Mouse (Mus musculus) heart, adult 18-20 months (tissue): ENCODE results near the gene Grik2. TPM values are rescaled to one million over a fixed set of nuclear protein-coding genes. Genes with fewer than 3 reads are reported as not detected.
"Not testable (repeated sequence)": the region's sequence is repeated elsewhere in the genome, so short reads cannot be mapped to it uniquely, and the experiment has no call there.

Experiments
- DNase-seq, 2 experiments: peaks; one replicate each; pipeline ENCODE4 v3.0.0; 2021 to 2022; ENCODE audit warnings: mixed read lengths in 1 of 2
- total RNA-seq, 2 experiments: library from RNA; stranded (reverse); gene quantifications; 2 replicates each; pipeline ENCODE4 v1.2.3; 2021

Gene Grik2
- total RNA-seq, 2 experiments from 2014 or later = 0.37 to 0.95 TPM

DNA sequence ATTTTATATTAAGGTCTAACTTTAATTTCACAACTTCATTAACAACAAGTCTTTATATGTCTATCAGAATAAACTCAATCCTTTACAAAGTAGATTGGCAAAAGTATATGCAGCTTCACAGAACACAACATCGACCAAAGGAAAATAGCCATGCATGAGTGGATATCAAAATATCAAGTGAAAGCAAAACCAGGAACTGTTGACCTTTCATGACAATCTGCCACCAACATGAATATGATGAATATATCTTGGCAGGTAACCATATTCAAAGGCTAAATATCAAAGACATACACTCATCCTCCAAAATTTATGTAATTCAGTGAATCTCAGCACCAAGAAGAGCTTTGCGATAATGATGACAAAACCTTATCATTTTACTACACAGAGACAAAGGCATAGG is 141.4 kb downstream of the Grik2 start:
- no peak for DNase-seq

DNA sequence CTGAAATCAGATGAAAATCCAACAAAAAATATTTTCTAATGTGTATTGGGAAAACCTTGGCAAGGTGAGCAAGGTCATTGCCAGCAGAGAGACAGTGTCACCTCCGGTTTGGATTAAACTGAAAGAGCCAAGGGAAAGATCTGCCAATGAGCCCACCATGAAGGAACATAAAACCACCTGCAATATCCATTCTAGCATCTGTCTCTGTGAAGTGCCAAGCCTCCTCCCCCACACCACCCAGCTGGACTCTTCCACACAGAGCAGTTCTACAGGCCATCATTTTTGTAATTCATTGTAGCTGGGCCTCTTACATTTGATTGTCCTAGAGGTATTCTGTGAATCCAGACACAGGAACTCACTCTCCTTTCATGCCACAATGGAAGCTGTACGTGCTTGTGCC is 148.7 kb downstream of the Grik2 start:
- DNase-seq = no peak

DNA sequence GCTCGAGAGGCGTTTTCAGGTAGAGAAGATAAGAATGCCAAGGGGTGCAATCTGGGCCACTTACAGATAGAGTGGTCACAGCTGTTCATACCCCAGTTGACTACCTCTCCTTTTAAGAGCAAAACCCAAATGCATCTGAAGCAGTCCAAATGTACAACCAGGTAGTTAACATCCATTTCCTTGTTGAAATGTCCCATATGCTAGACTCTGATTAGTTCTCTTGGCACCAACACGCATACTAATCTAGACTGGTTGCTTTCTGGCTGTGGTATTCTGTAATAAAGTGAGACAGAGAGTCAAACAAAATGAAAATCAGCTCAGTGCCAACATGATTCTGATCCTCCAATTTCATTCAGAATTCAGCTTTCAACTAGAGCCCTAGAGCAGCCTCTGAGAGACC is 164.6 kb downstream of the Grik2 start:
- no peak for DNase-seq

DNA sequence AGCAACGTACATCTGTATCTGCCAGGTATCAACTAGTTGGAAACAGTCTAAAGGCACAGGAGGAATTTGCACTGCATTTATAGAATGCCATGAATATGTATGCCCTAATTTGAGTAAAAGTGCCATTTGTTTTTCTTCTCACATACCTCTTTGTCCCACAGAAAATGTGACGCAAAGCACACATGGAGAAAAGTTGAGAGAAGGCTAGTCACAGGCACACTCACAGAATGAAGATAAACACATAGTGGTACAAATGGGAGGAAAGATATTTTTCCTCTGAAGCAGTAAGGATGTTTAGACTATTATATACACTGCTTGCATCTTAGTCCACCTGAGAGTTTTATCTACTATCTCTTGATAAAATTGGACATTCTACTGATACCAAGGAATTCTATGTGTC is 190.9 kb downstream of the Grik2 start:
- DNase-seq = no peak

DNA sequence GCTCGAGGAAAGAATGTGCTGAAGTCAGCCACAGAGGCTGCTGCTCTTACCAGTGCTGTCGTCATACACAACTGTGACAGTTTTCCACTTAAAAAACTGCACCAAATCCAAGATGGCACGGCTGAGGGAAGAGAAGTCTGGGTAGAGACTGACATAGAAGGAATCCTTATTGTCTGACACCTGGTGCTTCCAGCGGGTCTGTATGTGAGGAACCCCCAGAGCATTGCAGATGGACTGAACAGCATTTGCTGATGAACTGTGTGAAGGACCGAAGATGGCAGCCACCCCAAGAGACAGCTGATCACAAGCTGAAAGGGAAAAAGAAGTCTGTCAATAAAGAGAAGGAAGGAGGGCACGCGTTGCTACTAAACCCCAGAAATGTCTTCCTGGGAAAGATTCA is 215.1 kb downstream of the Grik2 start:
- no peak for DNase-seq

DNA sequence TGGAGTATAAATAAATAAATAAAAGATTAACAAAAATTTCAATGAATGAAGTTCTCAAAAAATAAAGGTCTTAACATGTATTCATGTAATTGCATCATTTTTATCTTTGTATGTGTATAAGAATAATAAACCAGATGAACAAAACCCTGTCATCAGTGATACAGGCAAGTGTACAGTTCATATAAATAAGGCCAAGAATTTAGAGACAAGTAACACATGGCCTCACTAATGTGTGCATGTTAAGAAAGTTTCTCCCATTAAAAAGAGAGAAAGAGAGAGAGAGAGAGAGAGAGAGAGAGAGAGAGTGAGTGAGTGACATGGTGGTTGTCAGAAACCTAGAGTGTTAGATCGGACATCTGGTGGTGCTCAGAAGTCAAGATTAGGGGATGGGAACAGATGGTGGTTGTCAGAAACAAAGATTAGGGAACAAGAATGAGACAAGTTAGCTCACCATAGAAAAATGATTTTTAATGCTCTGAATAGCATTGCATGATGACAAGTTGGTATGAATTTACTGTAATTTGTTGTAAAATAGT is 228.6 kb downstream of the Grik2 start:
- no peak for DNase-seq

DNA sequence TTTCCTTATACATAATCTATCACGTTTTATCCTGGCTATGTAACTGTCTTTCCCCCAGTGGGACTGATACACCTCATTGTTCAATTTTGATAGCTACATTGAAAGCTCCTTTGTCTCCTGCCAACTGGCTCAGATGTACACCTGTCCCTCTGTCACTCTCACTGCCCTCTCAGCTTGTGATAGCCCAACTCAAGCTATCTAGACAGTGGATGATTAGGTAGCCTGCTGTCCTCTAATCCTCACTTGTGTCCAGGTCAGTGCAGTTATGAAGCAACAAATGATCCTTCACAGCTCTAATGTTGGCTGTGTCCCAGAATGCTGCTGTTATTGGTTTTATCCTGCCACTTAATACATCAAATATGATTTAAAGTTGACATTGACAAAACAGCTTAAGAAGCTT is 246.3 kb downstream of the Grik2 start:
- no peak for DNase-seq

DNA sequence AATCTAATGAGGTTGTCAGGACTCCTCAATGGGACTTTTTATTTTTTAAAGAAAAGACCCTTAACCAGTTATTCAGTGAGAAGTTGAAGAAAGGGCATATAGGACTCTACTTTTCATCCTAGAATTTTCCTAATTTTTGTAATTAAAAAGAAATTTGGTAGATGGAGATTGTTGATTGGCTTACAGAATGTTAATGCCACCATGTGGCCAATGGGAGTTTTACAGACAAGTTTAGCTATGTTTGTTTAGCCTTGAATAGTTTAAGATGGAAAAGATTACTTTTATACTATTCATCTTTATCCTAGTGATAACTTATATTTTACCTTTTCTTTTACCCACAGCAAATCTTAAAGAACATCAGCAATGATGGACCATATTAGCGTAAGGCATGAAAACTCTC is 268.8 kb downstream of the Grik2 start:
- no peak for DNase-seq

DNA sequence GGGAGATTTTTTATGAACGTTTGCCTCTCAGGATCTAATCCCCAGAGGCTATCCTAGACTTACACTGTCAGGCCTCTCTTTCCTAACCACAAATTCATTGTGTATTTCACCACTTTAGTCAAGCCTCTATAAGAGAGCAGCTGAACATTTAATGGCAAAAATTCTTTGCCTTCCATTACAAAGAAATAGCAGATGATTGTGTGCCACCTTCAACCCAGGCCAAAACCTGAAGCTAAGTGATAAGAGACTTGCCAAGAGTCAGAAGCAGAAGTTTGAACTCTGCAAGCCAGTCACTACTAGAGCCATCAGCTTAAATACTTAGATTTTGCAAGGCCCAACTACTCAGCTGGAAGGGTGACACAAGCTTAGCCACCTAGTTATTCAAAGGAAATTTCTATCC is 287.9 kb downstream of the Grik2 start:
- no peak for DNase-seq

DNA sequence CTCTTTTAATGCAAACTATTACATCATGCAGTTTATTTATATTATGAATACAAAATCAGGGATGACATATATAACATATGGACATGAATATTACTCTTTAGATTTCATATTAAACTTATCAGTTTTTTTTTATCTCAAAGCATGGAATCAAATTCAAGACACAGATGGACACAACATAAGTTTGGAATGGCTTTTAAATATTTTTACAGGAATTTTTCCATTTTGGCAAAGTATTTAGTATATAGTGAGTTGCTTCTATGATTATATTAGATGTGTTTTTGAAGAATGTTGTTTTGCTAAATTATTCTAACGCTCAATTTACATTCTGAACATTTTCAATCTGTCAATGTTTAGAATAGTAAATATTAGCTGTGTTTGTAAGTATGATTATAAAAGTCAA is 291.3 kb downstream of the Grik2 start:
- DNase-seq = no peak

DNA sequence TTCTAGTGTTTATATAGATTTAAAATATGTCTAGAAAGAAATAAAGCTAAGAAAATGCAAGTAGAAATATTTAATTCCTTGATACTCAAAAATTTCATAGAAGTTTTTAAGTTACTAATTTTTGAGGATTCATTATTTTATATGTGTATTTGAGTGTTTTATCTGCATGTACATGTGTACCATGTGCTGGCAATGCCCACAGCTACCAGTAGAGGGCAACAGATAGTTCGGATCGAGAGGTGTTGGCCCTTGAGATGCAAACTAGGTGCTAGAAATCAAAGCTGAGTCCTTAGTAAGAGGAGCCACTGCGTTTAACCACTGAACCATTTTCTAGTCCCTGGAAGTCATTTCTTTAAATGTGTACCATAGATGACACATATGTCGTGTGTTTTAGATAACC is 307.1 kb downstream of the Grik2 start:
- no peak for DNase-seq

DNA sequence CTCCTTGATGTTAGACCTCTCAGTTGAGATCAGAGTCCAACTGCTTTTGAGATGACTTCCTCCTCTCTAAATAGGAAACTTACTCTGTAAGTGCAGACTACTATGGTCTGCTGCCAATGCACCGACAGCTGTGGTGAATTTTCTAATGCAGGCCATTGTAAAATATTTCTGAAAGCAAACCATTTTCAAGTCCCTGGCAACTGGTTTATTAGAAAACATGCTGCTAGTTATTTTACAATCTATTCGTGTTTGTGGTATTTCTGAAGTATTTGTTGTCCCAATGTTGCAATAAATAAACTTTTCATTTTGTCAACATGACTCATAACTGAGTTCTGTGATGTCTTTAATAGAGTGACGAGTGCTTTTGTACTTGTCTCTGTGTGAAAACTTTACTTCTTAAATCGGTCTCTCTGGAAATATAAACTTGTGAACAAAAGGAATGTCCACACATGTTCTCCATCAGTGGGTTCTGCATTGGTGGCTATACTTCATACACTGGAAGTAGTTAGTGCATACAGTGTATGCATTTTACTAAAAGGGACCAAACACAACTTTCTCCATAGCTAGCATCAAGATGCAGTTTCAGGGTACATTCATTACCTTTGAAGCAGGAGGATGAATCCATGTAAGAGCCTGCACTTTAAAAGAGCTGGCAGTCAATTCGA is 308.3 kb downstream of the Grik2 start:
- no peak for DNase-seq

DNA sequence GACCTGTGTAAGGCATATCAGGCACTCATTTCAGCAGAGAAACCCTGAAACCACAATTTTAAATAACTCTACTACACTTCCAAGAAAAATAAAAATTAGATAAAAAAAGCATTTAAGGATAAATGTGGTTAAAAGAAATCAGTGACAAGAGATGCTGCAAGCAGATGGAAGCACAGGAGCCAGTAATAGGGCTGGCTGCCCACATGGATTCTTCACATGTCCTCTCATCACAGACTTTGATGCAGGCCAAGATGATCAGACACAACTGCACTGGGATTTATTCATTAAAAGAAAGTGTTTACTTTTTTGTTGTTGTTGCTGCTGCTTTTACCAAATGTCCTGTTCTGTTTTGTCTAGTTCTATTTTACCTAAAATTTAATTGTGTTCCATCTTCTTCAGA is 315.0 kb downstream of the Grik2 start:
- DNase-seq = no peak

DNA sequence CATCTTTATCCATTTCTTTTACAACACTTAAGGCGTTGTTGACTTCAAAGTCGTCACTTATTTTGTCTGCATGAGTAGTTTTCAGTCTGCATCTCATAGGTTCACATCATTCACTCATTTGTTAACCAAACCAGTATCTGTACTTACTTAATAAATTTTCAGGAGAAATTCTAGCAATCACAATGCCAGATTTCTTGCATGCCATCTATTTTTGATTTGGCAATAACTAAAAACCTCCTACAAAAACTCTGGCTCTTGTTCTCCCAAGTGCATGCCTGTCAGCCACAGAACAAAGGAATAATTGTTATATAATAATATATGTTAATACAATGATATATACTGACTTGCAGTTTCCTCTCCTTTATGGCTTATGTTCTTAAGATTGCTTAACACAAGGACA is 331.8 kb downstream of the Grik2 start:
- DNase-seq = no peak

DNA sequence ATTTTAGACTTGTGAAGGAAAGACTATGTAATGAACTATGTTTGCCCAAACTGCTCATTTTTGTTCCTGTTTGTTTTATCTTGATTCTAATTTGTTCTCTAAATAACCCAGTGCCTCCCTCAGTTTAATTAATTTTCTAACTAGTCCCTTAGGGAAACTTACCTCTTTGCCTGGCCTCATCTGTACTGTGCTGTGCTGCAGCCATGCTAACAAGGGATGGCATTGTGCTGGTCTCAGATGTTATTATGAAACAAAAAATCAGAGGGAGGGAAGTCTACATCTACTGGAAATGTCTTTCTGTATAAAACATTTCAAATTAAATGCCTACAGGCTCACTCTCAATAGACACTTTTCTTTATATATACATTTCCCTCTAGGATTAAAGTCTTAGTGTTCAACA is 335.0 kb downstream of the Grik2 start:
- no peak for DNase-seq

DNA sequence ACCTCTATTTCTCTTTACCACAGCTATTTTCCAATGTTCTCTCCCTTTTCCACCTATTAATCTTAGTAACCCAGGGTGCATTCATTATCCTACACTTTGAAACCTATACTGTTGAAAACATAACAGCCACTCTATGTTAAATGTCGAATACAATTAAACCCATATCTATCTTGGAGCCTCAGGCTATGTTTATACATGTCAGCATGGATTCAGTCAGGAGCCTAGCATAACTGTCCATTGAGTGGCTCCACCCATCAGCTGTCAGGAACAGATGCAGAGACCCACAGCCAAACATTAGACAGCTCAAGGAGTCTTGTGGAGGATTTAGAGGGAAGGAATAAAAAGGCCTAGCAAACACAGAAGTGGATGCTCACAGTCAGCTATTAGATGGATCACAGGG is 347.2 kb downstream of the Grik2 start:
- DNase-seq = no peak

DNA sequence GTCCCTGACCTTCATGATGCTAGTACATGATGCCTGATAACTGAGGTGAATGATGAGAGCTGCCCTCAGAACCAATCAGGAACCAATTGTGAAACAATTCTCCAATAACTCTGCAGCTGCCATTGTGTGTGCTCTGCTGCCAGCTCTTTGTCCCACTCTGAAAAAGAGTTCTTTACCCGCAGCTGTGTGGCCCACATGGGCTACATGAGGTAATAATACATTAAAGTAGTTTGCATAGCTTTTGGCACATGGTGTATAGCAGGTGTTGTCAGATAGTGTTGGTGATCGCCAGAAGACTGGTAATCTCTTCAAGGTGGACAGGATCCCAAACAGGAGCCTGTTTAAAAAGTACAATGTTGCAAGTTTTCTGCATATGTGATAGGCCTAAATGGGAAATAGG is 351.5 kb downstream of the Grik2 start:
- DNase-seq = no peak

DNA sequence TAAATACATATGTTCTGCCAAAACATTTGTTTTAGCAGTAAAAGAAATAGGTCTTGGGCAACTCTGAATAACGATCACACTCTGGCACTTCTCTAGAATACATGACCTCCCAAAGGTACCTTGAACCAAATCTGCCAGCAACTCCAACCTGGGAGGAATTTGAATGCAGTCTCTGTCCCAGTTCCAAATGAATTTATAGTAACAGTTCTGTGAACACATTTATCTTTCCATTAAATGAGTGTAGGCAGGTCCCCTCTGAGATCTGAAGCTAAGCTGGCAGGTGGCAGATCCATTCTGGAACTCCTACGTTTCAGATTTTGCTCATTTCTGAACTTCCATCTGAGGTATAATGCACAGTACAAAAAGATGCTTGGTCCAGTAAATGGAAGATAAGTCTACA is 352.3 kb downstream of the Grik2 start:
- no peak for DNase-seq

DNA sequence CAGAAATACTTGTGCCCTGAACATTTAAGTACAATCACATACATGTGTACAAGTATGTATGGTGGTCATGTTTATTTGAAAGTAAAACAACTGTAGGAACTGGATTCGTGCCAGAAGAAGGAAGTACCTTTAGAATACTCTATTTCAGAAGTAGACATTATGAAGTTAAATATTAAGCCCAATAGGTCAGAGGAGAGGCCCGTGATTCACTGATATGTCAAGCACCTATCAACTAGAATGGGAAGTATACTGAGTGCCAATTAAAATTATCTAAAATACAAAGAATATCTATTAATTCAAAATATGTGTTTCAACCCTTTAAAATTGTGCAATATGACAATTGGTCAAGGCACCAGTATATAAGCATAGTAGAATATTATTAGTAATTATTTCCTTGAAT is 355.7 kb downstream of the Grik2 start:
- no peak for DNase-seq

DNA sequence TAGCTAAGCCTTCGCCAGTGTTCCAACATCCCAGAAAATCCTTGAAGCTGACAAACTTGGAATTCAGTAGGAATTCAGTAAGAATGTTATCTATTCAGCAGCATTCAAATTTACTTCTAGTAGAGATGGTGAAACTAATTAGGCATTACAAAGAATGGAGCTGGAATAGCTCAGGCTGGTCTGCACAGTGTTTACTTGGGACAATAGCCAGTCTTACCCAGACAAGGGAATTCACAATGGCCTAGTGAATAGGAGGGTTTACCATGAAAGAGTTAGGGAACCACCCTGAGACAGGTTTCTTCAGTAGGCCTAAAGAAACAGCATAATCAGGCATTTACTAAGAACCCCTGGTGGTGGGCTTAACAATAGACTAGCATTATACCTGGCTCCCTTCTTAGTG is 371.4 kb downstream of the Grik2 start:
- not testable (repeated sequence) for DNase-seq

DNA sequence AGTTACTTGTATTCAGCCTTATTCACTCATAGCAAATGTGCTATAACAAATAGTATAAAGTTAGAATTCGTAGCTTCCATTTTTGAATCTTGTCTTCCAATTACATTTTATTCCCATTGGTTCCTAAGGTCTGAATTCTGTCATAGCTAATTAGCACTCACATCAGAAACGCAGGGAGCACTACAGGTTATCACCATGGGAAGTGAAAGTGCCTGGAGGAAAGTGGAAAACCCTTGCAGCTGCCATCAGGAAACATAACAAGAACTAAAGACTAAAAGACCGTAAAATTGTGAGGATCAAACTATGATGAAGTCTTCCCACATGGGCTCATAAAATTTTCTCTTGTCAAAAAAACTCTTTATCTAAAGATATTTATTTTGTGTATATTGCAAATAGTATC is 405.6 kb downstream of the Grik2 start:
- DNase-seq = no peak

DNA sequence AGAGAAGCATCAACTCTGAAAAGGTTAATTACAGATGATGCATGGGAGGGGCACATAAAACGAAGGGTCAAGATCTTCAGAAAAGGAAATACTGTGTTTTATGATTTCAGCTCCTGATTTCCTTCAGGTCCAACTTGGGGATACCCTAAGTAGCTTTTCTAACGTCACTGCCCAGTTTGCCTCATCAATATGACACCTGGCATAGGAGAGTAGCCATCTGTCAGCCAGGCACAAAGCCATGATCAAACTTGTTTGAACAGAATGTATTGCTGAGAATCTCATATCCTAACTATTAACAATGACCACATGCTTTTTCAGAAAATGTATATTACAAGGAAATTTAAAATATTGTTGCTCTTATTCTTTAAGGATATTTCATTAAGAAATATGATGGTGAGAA is 406.7 kb downstream of the Grik2 start:
- DNase-seq = no peak

DNA sequence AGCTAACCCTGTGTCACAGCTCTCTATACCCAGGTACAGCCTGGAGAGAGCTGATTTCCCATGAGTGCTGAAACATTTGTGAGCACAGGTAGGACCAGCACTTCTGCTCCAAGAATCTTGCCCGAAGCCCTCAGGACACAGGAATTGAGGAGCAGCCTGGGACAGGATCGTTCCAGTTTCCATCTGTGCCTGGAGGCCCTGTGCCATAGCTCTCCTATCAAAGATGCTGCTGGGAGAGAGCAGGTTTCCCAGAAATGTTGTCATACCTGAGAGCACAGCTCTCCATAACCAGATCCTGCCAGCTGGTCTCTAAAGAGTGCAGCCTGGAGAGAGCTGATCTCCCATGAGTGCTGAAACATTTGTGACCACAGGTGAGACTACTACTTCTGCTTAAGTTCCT is 420.0 kb downstream of the Grik2 start:
- DNase-seq = no peak

DNA sequence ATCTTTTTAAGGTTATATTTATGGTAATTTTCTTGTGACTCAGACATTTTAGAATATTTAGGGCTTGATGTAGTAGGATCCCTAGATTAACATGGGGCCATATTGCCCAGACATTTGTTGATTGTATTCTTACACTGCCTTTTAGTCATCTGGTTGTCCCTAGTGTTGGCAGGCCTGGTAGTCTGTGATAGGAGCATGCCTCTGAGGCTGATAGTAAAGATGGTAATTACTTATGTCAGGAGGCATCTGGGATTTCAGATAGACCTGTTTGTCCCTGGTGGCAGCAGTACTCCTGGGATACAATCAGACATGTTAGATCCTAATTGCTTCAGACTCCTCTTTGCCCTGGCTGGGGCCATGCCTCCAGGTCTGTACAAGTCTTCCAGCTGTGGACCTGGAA is 423.3 kb downstream of the Grik2 start:
- DNase-seq = no peak

DNA sequence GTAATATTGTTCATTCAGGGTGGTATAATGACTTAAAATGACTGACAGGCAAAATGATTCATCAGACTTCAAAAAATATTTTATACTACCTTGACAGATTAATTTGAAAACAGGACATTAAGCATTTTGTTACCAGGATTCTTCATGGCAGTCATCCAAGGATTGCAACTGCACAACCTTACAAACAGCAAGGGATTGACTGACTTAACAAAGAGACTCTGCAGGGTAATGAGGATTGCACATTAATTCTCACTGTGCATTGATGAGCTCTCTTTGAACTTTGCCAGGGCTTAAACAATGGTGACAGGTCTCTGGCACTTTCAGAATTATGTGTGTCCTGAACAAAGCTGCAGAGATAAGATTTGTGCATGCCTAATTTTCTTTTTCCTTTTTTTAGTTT is 466.2 kb downstream of the Grik2 start:
- no peak for DNase-seq
